In the genomic region with DNA sequence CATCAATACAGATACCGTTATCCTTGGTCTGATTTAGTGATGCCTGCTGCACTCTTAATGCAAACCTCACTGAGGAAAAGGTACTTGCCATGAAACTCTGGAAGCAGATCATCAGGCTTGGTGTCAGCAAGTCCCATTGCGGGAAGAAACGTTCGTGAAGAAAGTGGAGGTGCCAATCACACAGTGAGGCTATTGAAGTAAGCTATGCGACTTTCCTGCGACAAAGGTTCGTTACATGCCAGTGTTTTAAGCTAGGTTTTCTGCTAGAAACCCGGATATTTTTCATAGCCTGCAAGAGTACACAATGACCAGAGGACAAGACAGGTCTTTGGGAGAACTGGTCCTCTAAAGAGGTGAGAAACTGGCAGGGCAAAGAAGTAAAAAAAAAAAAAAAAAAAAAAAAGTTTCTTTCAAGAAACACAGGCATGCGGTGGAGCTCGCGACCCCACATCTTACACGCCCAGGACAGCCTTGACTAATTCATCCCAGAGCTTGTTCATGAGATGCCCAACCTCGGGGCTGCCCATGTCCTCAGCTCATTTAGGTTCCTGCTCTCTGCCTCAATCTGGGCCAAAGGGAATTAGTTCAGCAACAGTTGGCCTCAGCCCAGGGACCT, we compare ENCODE assay signal across 7 mouse cellular contexts. TPM values are rescaled to one million over a fixed set of nuclear protein-coding genes. Genes with fewer than 3 reads are reported as not detected.
DNase-seq lines count a peak whose midpoint lies in the region; ATAC-seq lines count a peak whose summit lies in the region.

No protein-coding gene starts in this region.

- peak; percentile 6 for DNase-seq in retina, postnatal 7 days (ENCODE audit: low read depth, low spot score)
- no peak for DNase-seq in retina, postnatal 1 day
- peak; percentile 58 for DNase-seq in intestine, embryonic 14.5 days (ENCODE audit: low spot score)
- DNase-seq in naive thymus-derived CD4-positive, alpha-beta T cell, adult 2 months (ENCODE audit: low read depth): peak; percentile 50
- no peak for DNase-seq in left cerebral cortex, postnatal 14 days (ENCODE audit: low spot score in 2 of 2)
- DNase-seq in cerebellum, adult 11 months: no peak

- 4% methylated on average over 13 of the region's 13 CpGs for WGBS in embryonic facial prominence, embryonic 12.5 days
- 6% methylated on average over 13 of the region's 13 CpGs for WGBS in intestine, embryonic 14.5 days

- no peaks in the 10 kb centered on the region for H3K27me3 ChIP-seq in embryonic facial prominence, embryonic 12.5 days
- H3K27me3 ChIP-seq in intestine, embryonic 14.5 days (replicated peaks; ENCODE audit: control insufficient read depth, insufficient read depth, low read length): no peaks in the 10 kb centered on the region

- intact Hi-C loops in left cerebral cortex, postnatal 14 days (cut with DNase I): loop anchor here (10.0 kb wide), 1 partner anchor 149 kb away; a partner anchor contains a TSS

- H3K9me3 ChIP-seq in embryonic facial prominence, embryonic 12.5 days: no peaks in the 10 kb centered on the region
- no peaks in the 10 kb centered on the region for H3K9me3 ChIP-seq in intestine, embryonic 14.5 days (ENCODE audit: control insufficient read depth, low read length)

- ATAC-seq in embryonic facial prominence, embryonic 12.5 days (ENCODE audit: insufficient number of reproducible peaks, insufficient read depth, low FRiP score, low TSS enrichment): peak; percentile 91
- peak; percentile 81 for ATAC-seq in intestine, embryonic 14.5 days (replicated peaks; ENCODE audit: low FRiP score, low TSS enrichment, low read depth)

- H3K9ac ChIP-seq in embryonic facial prominence, embryonic 12.5 days: peak overlapping the region; percentile 86
- H3K9ac ChIP-seq in intestine, embryonic 14.5 days (ENCODE audit: low read length): peak overlapping the region; percentile 91

- H3K36me3 ChIP-seq in embryonic facial prominence, embryonic 12.5 days: peaks cover 2% of the 10 kb centered on the region
- no peaks in the 10 kb centered on the region for H3K36me3 ChIP-seq in intestine, embryonic 14.5 days (ENCODE audit: control insufficient read depth, insufficient read depth, low read length)

- peaks cover 13% of the 10 kb centered on the region for H3K4me1 ChIP-seq in embryonic facial prominence, embryonic 12.5 days
- peaks cover 17% of the 10 kb centered on the region for H3K4me1 ChIP-seq in intestine, embryonic 14.5 days (replicated peaks; ENCODE audit: control insufficient read depth, insufficient read depth, low read length)

- peak overlapping the region; percentile 94 for H3K4me2 ChIP-seq in embryonic facial prominence, embryonic 12.5 days (replicated peaks)
- H3K4me2 ChIP-seq in intestine, embryonic 14.5 days (ENCODE audit: low read length): peak overlapping the region; percentile 87

- peak overlapping the region; percentile 90 for H3K4me3 ChIP-seq in embryonic facial prominence, embryonic 12.5 days
- H3K4me3 ChIP-seq in intestine, embryonic 14.5 days (ENCODE audit: low read depth, low read length): peak overlapping the region; percentile 94

- peak overlapping the region; percentile 87 for H3K27ac ChIP-seq in embryonic facial prominence, embryonic 12.5 days
- H3K27ac ChIP-seq in intestine, embryonic 14.5 days (ENCODE audit: low read depth): peak overlapping the region; percentile 90

RNA-seq across cellular contexts. Expression of a gene that starts 0.5 kb away (rescaled TPM):
- 435 and 454 TPM in 2 replicates for polyA plus RNA-seq in embryonic facial prominence, embryonic 12.5 days (2016; fragmentation: Nextera tagmentation; extraction: Ambion mirVana)
- polyA plus RNA-seq in intestine, embryonic 14.5 days (2014; fragmentation: Nextera tagmentation; extraction: Ambion mirVana): 410 and 426 TPM in 2 replicates
- total RNA-seq in left cerebral cortex, postnatal 14 days (2021): 100 to 1,000 TPM; 329 to 335 TPM

RNA-seq across cellular contexts. Expression of a gene that starts 40.2 kb away (rescaled TPM):
- polyA plus RNA-seq in embryonic facial prominence, embryonic 12.5 days (2016; fragmentation: Nextera tagmentation; extraction: Ambion mirVana): 232 and 241 TPM in 2 replicates
- polyA plus RNA-seq in intestine, embryonic 14.5 days (2014; fragmentation: Nextera tagmentation; extraction: Ambion mirVana): 180 and 203 TPM in 2 replicates
- 100 to 1,000 TPM; 435 to 436 TPM for total RNA-seq in left cerebral cortex, postnatal 14 days (2021)

Comparison
In these comparisons a context has a peak if more than half of its experiments do, and no peak if none do; other contexts are left out.
1. DNase-seq: peak in retina, postnatal 7 days (single experiment), intestine, embryonic 14.5 days (single experiment) and naive thymus-derived CD4-positive, alpha-beta T cell, adult 2 months (single experiment); none in retina, postnatal 1 day (single experiment), left cerebral cortex, postnatal 14 days (0 of 2) and cerebellum, adult 11 months (single experiment).